Mouse (Mus musculus) CH12.LX (cell line): ENCODE measurements at regions not wholly inside any gene's neighbourhood (a gene's known extent, or its start where the extent isn't known, plus 50 kb on each side); places are given as distances from the start of the nearest gene placed in this dataset.

Experiments used
- DNase-seq: peaks from one replicate; pipeline ENCODE4 v3.0.0-alpha.2; 2013; ENCODE audit errors: extremely low read depth
- H3K27ac ChIP-seq: 2 replicates; pipeline ENCODE4 v1.5.1; 2012; ENCODE audit warnings: low read depth, mild to moderate bottlenecking, control low read depth, moderate library complexity; ENCODE audit not compliant: insufficient read depth
- H3K27me3 ChIP-seq: replicated peaks from 2 replicates; pipeline ENCODE3; 2012; ENCODE audit warnings: inconsistent platforms
- H3K36me3 ChIP-seq, 2 experiments: replicated peaks in 1 of 2; 2 replicates each; pipeline versions ENCODE3 to v1.6.1; 2012; ENCODE audit warnings: inconsistent platforms in 1 of 2, low read length in 1 of 2, mild to moderate bottlenecking in 1 of 2, mixed read lengths in 1 of 2, moderate library complexity in 1 of 2; ENCODE audit not compliant: control insufficient read depth in 1 of 2, insufficient read depth in 1 of 2
- H3K4me1 ChIP-seq, 2 experiments: 2 replicates each; pipeline ENCODE4 v1.6.1; 2012; ENCODE audit warnings: inconsistent platforms in 1 of 2, moderate library complexity in 1 of 2; ENCODE audit not compliant: insufficient read depth in 2 of 2, control insufficient read depth in 1 of 2
- H3K4me2 ChIP-seq: 2 replicates; pipeline ENCODE4 v1.6.1; 2012; ENCODE audit warnings: low read depth, mild to moderate bottlenecking, control low read depth; ENCODE audit not compliant: poor library complexity, insufficient read depth, severe bottlenecking
- H3K4me3 ChIP-seq, 3 experiments: fragments of 150-350 bp in 1 of 3; sonication (generic) in 1 of 3; replicated peaks in 1 of 3; 2 replicates each; pipeline versions ENCODE3 to v1.5.1; 2011 to 2012; ENCODE audit warnings: low read depth in 2 of 3, low read length in 2 of 3, mild to moderate bottlenecking in 2 of 3, moderate library complexity in 2 of 3, control low read depth in 1 of 3, improper control_type of control experiment in 1 of 3, inconsistent platforms in 1 of 3, mixed read lengths in 1 of 3; ENCODE audit not compliant: poor library complexity in 1 of 3
- H3K79me2 ChIP-seq: replicated peaks from 2 replicates; pipeline ENCODE4 v1.6.1; 2012; ENCODE audit warnings: mild to moderate bottlenecking, moderate library complexity; ENCODE audit not compliant: control insufficient read depth, poor library complexity, insufficient read depth, severe bottlenecking; ENCODE audit errors: extremely low read depth
- H3K9ac ChIP-seq: 2 replicates; pipeline ENCODE4 v1.6.1; 2012; ENCODE audit warnings: low read depth, mild to moderate bottlenecking, control low read depth, moderate library complexity; ENCODE audit not compliant: insufficient read depth
- H3K9me3 ChIP-seq: replicated peaks from 2 replicates; pipeline ENCODE3; 2012; ENCODE audit warnings: low read length, inconsistent platforms, mixed read lengths
- BHLHE40 ChIP-seq: IDR thresholded peaks from 2 replicates; pipeline ENCODE4 v1.6.1; 2011; ENCODE audit warnings: mild to moderate bottlenecking, low read depth, low read length, improper control_type of control experiment
- CHD1 ChIP-seq: IDR thresholded peaks from 2 replicates; pipeline ENCODE4 v1.6.1; 2012; ENCODE audit warnings: low read depth, low read length, improper control_type of control experiment, inconsistent platforms
- CTCF ChIP-seq, 2 experiments: IDR thresholded peaks in 1 of 2; conservative IDR thresholded peaks in 1 of 2; 2 replicates each; pipeline ENCODE4 v1.5.1; 2011 to 2012; ENCODE audit warnings: low read depth in 2 of 2, low read length in 2 of 2, improper control_type of control experiment in 1 of 2, inconsistent platforms in 1 of 2, mild to moderate bottlenecking in 1 of 2, moderate library complexity in 1 of 2
- ELF1 ChIP-seq: IDR thresholded peaks from 2 replicates; pipeline ENCODE4 v1.6.1; 2014; ENCODE audit warnings: low read depth, mild to moderate bottlenecking, inconsistent platforms, low read length, improper control_type of control experiment
- EP300 ChIP-seq: IDR thresholded peaks from 2 replicates; pipeline ENCODE4 v1.6.1; 2011; ENCODE audit warnings: low read length, improper control_type of control experiment
- HCFC1 ChIP-seq: IDR thresholded peaks from 2 replicates; pipeline ENCODE4 v1.6.1; 2012; ENCODE audit warnings: low read depth, mild to moderate bottlenecking, inconsistent platforms, low read length, improper control_type of control experiment
- IRF4 ChIP-seq: IDR thresholded peaks from 2 replicates; pipeline ENCODE4 v1.6.1; 2014; ENCODE audit warnings: low read depth, mild to moderate bottlenecking, inconsistent platforms, low read length, improper control_type of control experiment
- MAFK ChIP-seq: IDR thresholded peaks from 2 replicates; pipeline ENCODE4 v1.6.1; 2011; ENCODE audit warnings: low read length, improper control_type of control experiment; ENCODE audit not compliant: insufficient replicate concordance
- MAX ChIP-seq: IDR thresholded peaks from 2 replicates; pipeline ENCODE4 v1.6.1; 2011; ENCODE audit warnings: low read length, improper control_type of control experiment
- MYC ChIP-seq: IDR thresholded peaks from 2 replicates; pipeline ENCODE4 v1.6.1; 2011; ENCODE audit warnings: low read depth, mild to moderate bottlenecking, improper control_type of control experiment, low read length
- PAX5 ChIP-seq: IDR thresholded peaks from 2 replicates; pipeline ENCODE4 v1.6.1; 2012; ENCODE audit warnings: low read length, inconsistent platforms, mixed read lengths
- POLR2A ChIP-seq: IDR thresholded peaks from 2 replicates; pipeline ENCODE4 v1.6.1; 2011; ENCODE audit warnings: low read depth, mild to moderate bottlenecking, improper control_type of control experiment, low read length
- SMC3 ChIP-seq: IDR thresholded peaks from 2 replicates; pipeline ENCODE4 v1.6.1; 2011; ENCODE audit warnings: low read depth, low read length, improper control_type of control experiment
- UBTF ChIP-seq: IDR thresholded peaks from 2 replicates; pipeline ENCODE4 v1.6.1; 2012; ENCODE audit warnings: low read depth, mild to moderate bottlenecking, inconsistent platforms, low read length, improper control_type of control experiment, moderate library complexity
- USF1 ChIP-seq: IDR thresholded peaks from 2 replicates; pipeline ENCODE4 v1.6.1; 2014; ENCODE audit warnings: low read depth, mild to moderate bottlenecking, inconsistent platforms, low read length, improper control_type of control experiment
- USF2 ChIP-seq: conservative IDR thresholded peaks from 2 replicates; pipeline ENCODE4 v1.6.1; 2011; ENCODE audit warnings: low read depth, low read length, improper control_type of control experiment
- ZC3H11A ChIP-seq: IDR thresholded peaks from 2 replicates; pipeline ENCODE4 v1.6.1; 2012; ENCODE audit warnings: low read depth, mild to moderate bottlenecking, inconsistent platforms, low read length, improper control_type of control experiment
- ZNF384 ChIP-seq: IDR thresholded peaks from 2 replicates; pipeline ENCODE4 v1.6.1; 2012; ENCODE audit warnings: low read depth, low read length, improper control_type of control experiment, inconsistent platforms
- dilution Hi-C: fragments of 300-500 bp; cut with MboI; formaldehyde crosslinking; loops from 2 replicates; pipeline ENCODE4 v1.14.3; 2020; ENCODE audit warnings: low sequenced_read_pairs; ENCODE audit not compliant: extremely low pct_unique_long_range_greater_than_20kb, extremely low pct_ligation_motif_present
- in situ Hi-C: fragments of 300-500 bp; cut with MboI; formaldehyde crosslinking; loops from 3 replicates; pipeline ENCODE4 v1.14.3; 2019; ENCODE audit warnings: low sequenced_read_pairs, low pct_ligation_motif_present, low pct_unique_long_range_greater_than_20kb, mixed read lengths

DNA sequence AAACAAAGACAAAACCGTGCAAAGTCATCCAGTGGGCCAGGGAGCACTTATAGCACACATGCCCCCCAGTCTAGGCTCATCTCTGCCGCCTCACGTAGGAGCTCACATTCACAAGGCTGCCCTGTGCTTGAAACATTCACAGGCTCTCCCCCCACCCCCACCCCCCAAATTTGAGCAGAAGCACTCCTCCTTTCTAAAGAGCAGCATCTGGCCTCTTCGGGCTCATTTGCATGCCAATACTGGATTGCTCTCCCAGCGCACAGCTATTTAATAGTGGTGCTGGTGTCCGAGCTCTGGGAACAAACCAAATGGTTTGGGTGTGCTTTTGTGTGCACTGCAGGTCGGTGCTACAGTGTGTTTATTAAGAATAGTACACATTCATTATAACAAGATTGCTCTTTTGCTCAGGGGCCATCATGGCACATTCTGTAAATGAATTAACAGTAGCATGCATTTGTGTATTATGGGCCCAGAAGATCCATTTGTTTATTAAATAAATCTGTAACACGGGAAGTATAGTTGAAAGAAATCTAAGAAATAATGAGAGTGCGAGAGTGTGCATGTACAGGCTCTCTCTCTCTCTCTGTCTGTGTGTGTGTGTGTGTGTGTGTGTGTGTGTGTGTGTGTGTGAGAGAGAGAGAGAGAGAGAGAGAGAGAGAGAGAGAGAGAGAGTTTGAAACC is 108.3 kb upstream of the Zeb2 start:
- Histone ChIP-seq H3K9ac (no peak overlapping the region), H3K36me3 (no peaks in the 10 kb centered on the region), H3K4me1 (peaks cover 2 to 5% of the 10 kb centered on the region in 2 experiments; a peak in 2 of 4 replicates), H3K27ac (no peak overlapping the region), H3K4me2 (no peak overlapping the region), H3K4me3 (no peak overlapping the region), H3K79me2 (no peaks in the 10 kb centered on the region), H3K27me3 (no peaks in the 10 kb centered on the region), H3K9me3 (no peaks in the 10 kb centered on the region)
- in situ Hi-C loops: no loop called here
- TF ChIP-seq SMC3: no peak
- TF ChIP-seq MYC: no peak
- no peak for TF ChIP-seq ZNF384
- no peak for TF ChIP-seq PAX5
- no peak for TF ChIP-seq IRF4
- TF ChIP-seq POLR2A: no peak
- no peak for TF ChIP-seq CTCF (conservative IDR thresholded peaks at IDR 0.05 in 1 of 2, IDR thresholded peaks at IDR 0.05 in 1 of 2; ENCODE audit: low read depth in 2 of 2, low read length in 2 of 2)
- TF ChIP-seq USF1: no peak
- DNase-seq: no peak
- dilution Hi-C loops: no loop called here

DNA sequence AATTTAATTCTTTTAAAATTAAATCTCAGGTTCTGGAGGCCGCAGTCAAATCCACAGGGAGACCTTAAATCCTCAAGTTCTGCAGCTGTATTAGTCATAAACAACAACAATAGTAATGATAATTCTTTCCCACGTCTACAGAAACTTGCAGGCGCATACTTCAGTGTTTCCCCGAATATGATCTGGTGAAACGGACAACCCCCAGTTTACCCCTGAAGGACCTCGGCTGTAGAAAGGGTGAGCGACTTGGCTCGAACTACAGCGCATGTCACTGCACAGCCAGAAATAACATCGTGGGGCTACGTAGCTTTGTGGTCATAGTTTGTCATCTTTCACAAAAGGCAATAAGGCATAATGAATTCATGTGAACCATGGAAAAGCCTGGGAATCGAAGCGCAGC is 105.0 kb upstream of the Zeb2 start:
- no peaks in the 10 kb centered on the region for H3K27me3 ChIP-seq
- no peaks in the 10 kb centered on the region for H3K9me3 ChIP-seq
- dilution Hi-C loops (no loop called here), in situ Hi-C loops (no loop called here)
- H3K4me1 ChIP-seq: peaks cover 3 to 6% of the 10 kb centered on the region in 2 experiments; a peak in 3 of 4 replicates
- H3K36me3 ChIP-seq: no peaks in the 10 kb centered on the region
- no peak for DNase-seq
- H3K4me3 ChIP-seq: no peak overlapping the region
- H3K4me2 ChIP-seq: no peak overlapping the region
- no peak overlapping the region for H3K9ac ChIP-seq
- no peaks in the 10 kb centered on the region for H3K79me2 ChIP-seq
- TF ChIP-seq MAX (no peak), ELF1 (no peak), BHLHE40 (no peak), ZC3H11A (no peak), CHD1 (no peak)
- H3K27ac ChIP-seq: no peak overlapping the region

DNA sequence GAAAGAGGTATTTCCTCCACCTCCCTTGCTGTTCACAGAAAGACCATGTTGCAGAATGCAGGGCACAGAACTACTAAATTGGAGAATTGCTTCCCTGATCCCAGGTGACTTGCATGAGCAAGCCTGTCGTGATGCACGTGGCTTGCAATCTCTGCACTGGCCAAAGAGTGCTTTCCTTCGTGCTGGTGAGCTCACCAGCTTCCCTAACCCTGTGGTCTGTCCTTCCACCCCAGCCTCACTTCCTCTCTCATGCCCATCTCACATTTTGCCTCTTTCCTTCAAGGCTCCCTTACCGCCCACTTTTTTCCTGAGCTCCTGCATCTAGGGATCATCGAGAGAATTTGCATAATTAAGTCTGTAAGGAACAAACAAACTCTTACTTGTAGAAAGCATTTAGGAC is 102.7 kb upstream of the Zeb2 start:
- dilution Hi-C loops: no loop called here
- no peak for DNase-seq
- no peak overlapping the region for H3K27ac ChIP-seq

More for the DNA sequence above, 102.7 kb upstream of the Zeb2 start:
- Histone ChIP-seq H3K9ac (no peak overlapping the region), H3K79me2 (no peaks in the 10 kb centered on the region), H3K36me3 (no peaks in the 10 kb centered on the region), H3K27me3 (no peaks in the 10 kb centered on the region), H3K4me3 (no peak overlapping the region), H3K9me3 (no peaks in the 10 kb centered on the region), H3K4me2 (no peak overlapping the region), H3K4me1 (peaks cover 3 to 6% of the 10 kb centered on the region in 2 experiments; a peak in 3 of 4 replicates)
- in situ Hi-C loops: no loop called here
- TF ChIP-seq ZC3H11A: no peak
- no peak for TF ChIP-seq MAFK
- TF ChIP-seq UBTF: no peak
- no peak for TF ChIP-seq EP300
- no peak for TF ChIP-seq ZNF384
- no peak for TF ChIP-seq USF1
- no peak for TF ChIP-seq USF2
- no peak for TF ChIP-seq HCFC1
